Mouse (Mus musculus): Measurements from ENCODE around the gene Rcan2. TPM values are rescaled to one million over a fixed set of nuclear protein-coding genes. Genes with fewer than 3 reads are reported as not detected.

Rcan2 gene
- polyA plus RNA-seq, 1 experiment from 2014 or later: 5.9 TPM

GRCm38 (mm10) chr17:44027311-44027710, 226.2 kb downstream of the Rcan2 start:
- 85% methylated on average over 9 of the region's 9 CpGs for WGBS
- ATAC-seq (ENCODE audit: insufficient number of reproducible peaks, low FRiP score, low TSS enrichment, low read depth): no peak

GRCm38 (mm10) chr17:44029616-44030015, 228.5 kb downstream of the Rcan2 start:
- ATAC-seq (ENCODE audit: insufficient number of reproducible peaks, low FRiP score, low TSS enrichment, low read depth): no peak
- Histone ChIP-seq H3K9ac (no peak overlapping the region), H3K4me1 (0 out of 2 replicates have a peak, but pooled peaks cover 3% of the 10 kb centered on the region), H3K36me3 (no peaks in the 10 kb centered on the region), H3K27me3 (no peaks in the 10 kb centered on the region), H3K27ac (no peak overlapping the region), H3K4me3 (no peak overlapping the region), H3K4me2 (no peak overlapping the region), H3K9me3 (no peaks in the 10 kb centered on the region)
- 53% methylated on average over 5 of the region's 5 CpGs for WGBS

More at GRCm38 (mm10) chr17:44027311-44027710, 226.2 kb downstream of the Rcan2 start:
- no peak overlapping the region for H3K4me2 ChIP-seq
- 0 out of 2 replicates have a peak, but pooled peaks cover 3% of the 10 kb centered on the region for H3K4me1 ChIP-seq
- no peaks in the 10 kb centered on the region for H3K27me3 ChIP-seq
- H3K27ac ChIP-seq: no peak overlapping the region
- no peak overlapping the region for H3K9ac ChIP-seq
- no peak overlapping the region for H3K4me3 ChIP-seq
- H3K36me3 ChIP-seq: no peaks in the 10 kb centered on the region
- H3K9me3 ChIP-seq: no peaks in the 10 kb centered on the region

GRCm38 (mm10) chr17:44030776-44031587, 229.8 kb downstream of the Rcan2 start:
- H3K9ac ChIP-seq: no peak overlapping the region
- no peaks in the 10 kb centered on the region for H3K36me3 ChIP-seq
- H3K9me3 ChIP-seq: no peaks in the 10 kb centered on the region
- 0 out of 2 replicates have a peak, but pooled peaks cover 3% of the 10 kb centered on the region for H3K4me1 ChIP-seq
- no peak overlapping the region for H3K4me3 ChIP-seq
- 58% methylated on average over 3 of the region's 3 CpGs for WGBS
- no peak overlapping the region for H3K4me2 ChIP-seq
- peak overlapping the region; percentile 5; the same call in 1 of the 2 replicates for H3K27ac ChIP-seq
- ATAC-seq (ENCODE audit: insufficient number of reproducible peaks, low FRiP score, low TSS enrichment, low read depth): no peak
- no peaks in the 10 kb centered on the region for H3K27me3 ChIP-seq

- WGBS: 78% methylated on average over 1 of the region's 1 CpGs
- no peak overlapping the region for H3K9ac ChIP-seq
- H3K36me3 ChIP-seq: no peaks in the 10 kb centered on the region
- 0 out of 2 replicates have a peak, but pooled peaks cover 3% of the 10 kb centered on the region for H3K4me1 ChIP-seq
- ATAC-seq (ENCODE audit: insufficient number of reproducible peaks, low FRiP score, low TSS enrichment, low read depth): no peak
- H3K4me3 ChIP-seq: no peak overlapping the region
- no peaks in the 10 kb centered on the region for H3K27me3 ChIP-seq
- H3K4me2 ChIP-seq: no peak overlapping the region
- H3K9me3 ChIP-seq: no peaks in the 10 kb centered on the region
- H3K27ac ChIP-seq: no peak overlapping the region
Observed at GRCm38 (mm10) chr17:44035005-44035404, 233.9 kb downstream of the Rcan2 start.

- no peaks in the 10 kb centered on the region for H3K9me3 ChIP-seq
- no peak overlapping the region for H3K4me3 ChIP-seq
- no peak for ATAC-seq (ENCODE audit: insufficient number of reproducible peaks, low FRiP score, low TSS enrichment, low read depth)
- 64% methylated on average over 9 of the region's 9 CpGs for WGBS
- H3K9ac ChIP-seq: no peak overlapping the region
- no peak overlapping the region for H3K4me2 ChIP-seq
- no peaks in the 10 kb centered on the region for H3K36me3 ChIP-seq
- H3K4me1 ChIP-seq: no peaks in the 10 kb centered on the region
- no peaks in the 10 kb centered on the region for H3K27me3 ChIP-seq
- no peak overlapping the region for H3K27ac ChIP-seq
Observed at GRCm38 (mm10) chr17:44038656-44039055, 237.5 kb downstream of the Rcan2 start.

- H3K4me1 ChIP-seq: no peaks in the 10 kb centered on the region
- H3K36me3 ChIP-seq: no peaks in the 10 kb centered on the region
- 80% methylated on average over 2 of the region's 2 CpGs for WGBS
- ATAC-seq (ENCODE audit: insufficient number of reproducible peaks, low FRiP score, low TSS enrichment, low read depth): no peak
- no peaks in the 10 kb centered on the region for H3K27me3 ChIP-seq
- no peak overlapping the region for H3K9ac ChIP-seq
- H3K27ac ChIP-seq: no peak overlapping the region
- no peak overlapping the region for H3K4me2 ChIP-seq
- H3K4me3 ChIP-seq: no peak overlapping the region
- H3K9me3 ChIP-seq: no peaks in the 10 kb centered on the region
Observed at GRCm38 (mm10) chr17:44040449-44040848, 239.3 kb downstream of the Rcan2 start.

GRCm38 (mm10) chr17:44042301-44042700, 241.2 kb downstream of the Rcan2 start:
- ATAC-seq (ENCODE audit: insufficient number of reproducible peaks, low FRiP score, low TSS enrichment, low read depth): no peak

GRCm38 (mm10) chr17:44042861-44043260, 241.7 kb downstream of the Rcan2 start:
- Histone ChIP-seq H3K4me1 (no peaks in the 10 kb centered on the region), H3K27me3 (no peaks in the 10 kb centered on the region), H3K9me3 (no peaks in the 10 kb centered on the region), H3K9ac (no peak overlapping the region), H3K4me2 (no peak overlapping the region), H3K4me3 (no peak overlapping the region), H3K36me3 (no peaks in the 10 kb centered on the region), H3K27ac (no peak overlapping the region)
- 88% methylated on average over 8 of the region's 8 CpGs for WGBS
- ATAC-seq (ENCODE audit: insufficient number of reproducible peaks, low FRiP score, low TSS enrichment, low read depth): no peak

More at GRCm38 (mm10) chr17:44042301-44042700, 241.2 kb downstream of the Rcan2 start:
- no peak overlapping the region for H3K4me2 ChIP-seq
- no peaks in the 10 kb centered on the region for H3K27me3 ChIP-seq
- H3K4me1 ChIP-seq: no peaks in the 10 kb centered on the region
- H3K36me3 ChIP-seq: no peaks in the 10 kb centered on the region
- no peak overlapping the region for H3K27ac ChIP-seq
- H3K9me3 ChIP-seq: no peaks in the 10 kb centered on the region
- no peak overlapping the region for H3K4me3 ChIP-seq
- no peak overlapping the region for H3K9ac ChIP-seq
- WGBS: 71% methylated on average over 2 of the region's 2 CpGs

GRCm38 (mm10) chr17:44053427-44053826, 252.3 kb downstream of the Rcan2 start:
- Histone ChIP-seq H3K36me3 (no peaks in the 10 kb centered on the region), H3K9ac (no peak overlapping the region), H3K4me3 (no peak overlapping the region), H3K27me3 (no peaks in the 10 kb centered on the region), H3K27ac (no peak overlapping the region), H3K9me3 (no peaks in the 10 kb centered on the region), H3K4me1 (no peaks in the 10 kb centered on the region), H3K4me2 (no peak overlapping the region)
- WGBS: 70% methylated on average over 4 of the region's 4 CpGs
- ATAC-seq (ENCODE audit: insufficient number of reproducible peaks, low FRiP score, low TSS enrichment, low read depth): no peak

- Histone ChIP-seq H3K27ac (no peak overlapping the region), H3K9me3 (no peaks in the 10 kb centered on the region), H3K27me3 (no peaks in the 10 kb centered on the region), H3K4me3 (no peak overlapping the region), H3K9ac (no peak overlapping the region), H3K4me1 (peaks cover 8% of the 10 kb centered on the region; the same call in 1 of the 2 replicates), H3K4me2 (no peak overlapping the region), H3K36me3 (no peaks in the 10 kb centered on the region)
- 83% methylated on average over 1 of the region's 1 CpGs for WGBS
- no peak for ATAC-seq (ENCODE audit: insufficient number of reproducible peaks, low FRiP score, low TSS enrichment, low read depth)
Observed at GRCm38 (mm10) chr17:44057123-44057522, 256.0 kb downstream of the Rcan2 start.

- Histone ChIP-seq H3K36me3 (no peaks in the 10 kb centered on the region), H3K9ac (no peak overlapping the region), H3K4me2 (no peak overlapping the region), H3K4me3 (no peak overlapping the region), H3K27me3 (no peaks in the 10 kb centered on the region), H3K9me3 (no peaks in the 10 kb centered on the region), H3K27ac (no peak overlapping the region), H3K4me1 (peaks cover 8% of the 10 kb centered on the region; the same call in 1 of the 2 replicates)
- ATAC-seq (ENCODE audit: insufficient number of reproducible peaks, low FRiP score, low TSS enrichment, low read depth): no peak
Observed at GRCm38 (mm10) chr17:44058145-44058544, 257.0 kb downstream of the Rcan2 start.

- Histone ChIP-seq H3K4me2 (no peak overlapping the region), H3K9ac (no peak overlapping the region), H3K27me3 (no peaks in the 10 kb centered on the region), H3K9me3 (no peaks in the 10 kb centered on the region), H3K4me3 (no peak overlapping the region), H3K36me3 (no peaks in the 10 kb centered on the region), H3K4me1 (peaks cover 8% of the 10 kb centered on the region; the same call in 1 of the 2 replicates), H3K27ac (no peak overlapping the region)
- 75% methylated on average over 1 of the region's 1 CpGs for WGBS
- no peak for ATAC-seq (ENCODE audit: insufficient number of reproducible peaks, low FRiP score, low TSS enrichment, low read depth)
Observed at GRCm38 (mm10) chr17:44060781-44061180, 259.6 kb downstream of the Rcan2 start.

Data from limb, embryonic 15.5 days (tissue).